Mouse (Mus musculus) testis, adult 10 weeks (tissue): ENCODE measurements around the gene Pcid2. TPM values are rescaled to one million over a fixed set of nuclear protein-coding genes. Genes with fewer than 3 reads are reported as not detected.

Experiments
- polyA plus RNA-seq: library from polyadenylated mRNA; stranded (reverse); fragments of 350-450 nt; fragmentation: Illumina TruSeq; extraction: RNeasy Lipid Tissue Mini Kit (QIAGEN cat#74804); gene quantifications from one replicate; pipeline ENCODE4 v1.2.3, GENCODE M21; 2014; ENCODE audit warnings: low read depth, low replicate concordance

Pcid2 gene
- polyA plus RNA-seq, result 29.6 TPM

GRCm38 (mm10) chr8:13105087-13105881 lies at the start of gene Pcid2, which contains the start of gene Cul4a:
Gene Pcid2, minus strand, starts transcription at chr8:13105459.
Gene Cul4a, plus strand, starts transcription at chr8:13105621.

GRCm38 (mm10) chr8:13060441-13061150 lies 44.7 kb downstream of the Pcid2 start, which contains the start of gene Proz:
Gene Proz, plus strand, starts transcription at chr8:13060914.

GRCm38 (mm10) chr8:13037015-13037414 lies 68.2 kb downstream of the Pcid2 start, which contains the start of gene F10:
Gene F10, plus strand, starts transcription at chr8:13037308.

Other genes starting within 250 kb of the Pcid2 start
- gene Mcf2l, start 231.7 kb downstream of the Pcid2 start, polyA plus RNA-seq, result 3.6 TPM
- 0.25 TPM for gene F7, start 79.4 kb downstream of the Pcid2 start, polyA plus RNA-seq
- 0.28 TPM for gene F10, start 68.2 kb downstream of the Pcid2 start, polyA plus RNA-seq
- not detected for gene Proz, start 44.5 kb downstream of the Pcid2 start, polyA plus RNA-seq
- gene Cul4a, start 162 bp upstream of the Pcid2 start, polyA plus RNA-seq, result 103 TPM
- gene Lamp1, start 53.7 kb upstream of the Pcid2 start, polyA plus RNA-seq, result 382 TPM
- 47.0 TPM for gene Grtp1, start 95.2 kb upstream of the Pcid2 start, polyA plus RNA-seq
- gene Adprhl1, start 148.7 kb upstream of the Pcid2 start, polyA plus RNA-seq, result not detected
- gene Dcun1d2, start 182.7 kb upstream of the Pcid2 start, polyA plus RNA-seq, result 3.7 TPM
- gene Tmco3, start 182.7 kb upstream of the Pcid2 start, polyA plus RNA-seq, result 6.1 TPM
- 33.8 TPM for gene Tfdp1, start 233.3 kb upstream of the Pcid2 start, polyA plus RNA-seq